Mouse (Mus musculus) kidney, embryonic 16.5 days (tissue): Measurements from ENCODE around the gene Gtf2f2. TPM values are rescaled to one million over a fixed set of nuclear protein-coding genes. Genes with fewer than 3 reads are reported as not detected.

Experiments
- ATAC-seq: fragments of 200-750 bp; cut with Nextera tagmentation; 2 replicates; pipeline ENCODE4 v1.8.0; 2017; ENCODE audit warnings: moderate TSS enrichment; ENCODE audit not compliant: low FRiP score, low TSS enrichment
- H3K27ac ChIP-seq: fragments of 300-500 bp; sonication (generic); 2 replicates; pipeline ENCODE4 v1.5.1; 2014; ENCODE audit warnings: low read length
- H3K27me3 ChIP-seq: fragments of 300-500 bp; sonication (generic); 2 replicates; pipeline ENCODE4 v1.6.1; 2014; ENCODE audit warnings: low read length, control low read depth, mixed read lengths; ENCODE audit not compliant: insufficient read depth
- H3K36me3 ChIP-seq: fragments of 300-500 bp; sonication (generic); 2 replicates; pipeline ENCODE4 v1.6.1; 2014; ENCODE audit warnings: low read length, control low read depth, mixed read lengths; ENCODE audit not compliant: insufficient read depth
- H3K4me1 ChIP-seq: fragments of 300-500 bp; sonication (generic); 2 replicates; pipeline ENCODE4 v1.6.1; 2014; ENCODE audit warnings: low read length, control low read depth, mixed read lengths; ENCODE audit not compliant: insufficient read depth
- H3K4me2 ChIP-seq: fragments of 300-500 bp; sonication (generic); replicated peaks from 2 replicates; pipeline ENCODE4 v1.6.1; 2014; ENCODE audit warnings: low read depth, low read length
- H3K4me3 ChIP-seq: fragments of 300-500 bp; sonication (generic); 2 replicates; pipeline ENCODE4 v1.5.1; 2014; ENCODE audit warnings: mild to moderate bottlenecking, low read length
- H3K9ac ChIP-seq: fragments of 300-500 bp; sonication (generic); replicated peaks from 2 replicates; pipeline ENCODE4 v1.6.1; 2014; ENCODE audit warnings: low read length
- H3K9me3 ChIP-seq: fragments of 300-500 bp; sonication (generic); 2 replicates; pipeline ENCODE4 v1.6.1; 2016; ENCODE audit warnings: low read length, control low read depth
- WGBS: fragments of 180-500 bp; shearing (Covaris S2); extraction: QIAGEN DNeasy Blood & Tissue Kit; methylation state at CpG from one replicate; pipeline ENCODE4 v1.1.7; 2014; 5-methylcytosine and 5-hydroxymethylcytosine counted together
- polyA plus RNA-seq: library from polyadenylated mRNA; unstranded; fragments of >200 nt; fragmentation: Nextera tagmentation; extraction: Ambion mirVana; gene quantifications from 2 replicates; pipeline ENCODE4 v1.2.1, GENCODE M21; 2015

Gene Gtf2f2
- polyA plus RNA-seq, 1 experiment from 2014 or later = 35.1 TPM

DNA sequence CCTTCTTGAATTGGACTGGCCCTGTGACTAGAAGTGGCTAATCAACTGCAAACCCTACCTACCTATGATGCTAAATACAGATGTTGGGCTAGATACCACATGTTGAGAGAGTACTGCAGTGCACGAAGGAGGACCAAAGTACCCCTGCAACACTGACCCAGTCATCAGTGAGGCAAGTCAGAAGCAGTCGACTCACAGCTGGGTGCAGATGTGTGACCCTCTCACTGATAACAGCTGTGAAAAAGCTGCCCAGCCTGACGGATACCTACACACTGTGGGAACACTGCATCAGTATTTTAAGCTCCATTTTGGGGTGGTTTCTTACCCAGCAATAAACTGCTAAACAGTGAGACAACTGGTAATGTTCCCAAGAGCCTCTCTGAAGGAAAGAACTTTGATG is 34.6 kb downstream of the Gtf2f2 start:
- Histone ChIP-seq H3K9me3 (no peaks in the 10 kb centered on the region), H3K4me2 (no peak overlapping the region), H3K4me1 (no peaks in the 10 kb centered on the region), H3K27me3 (no peaks in the 10 kb centered on the region), H3K4me3 (no peak overlapping the region), H3K36me3 (no peaks in the 10 kb centered on the region), H3K9ac (no peak overlapping the region), H3K27ac (no peak overlapping the region)
- WGBS = 64% methylated on average over 3 of the region's 3 CpGs
- no peak for ATAC-seq

DNA sequence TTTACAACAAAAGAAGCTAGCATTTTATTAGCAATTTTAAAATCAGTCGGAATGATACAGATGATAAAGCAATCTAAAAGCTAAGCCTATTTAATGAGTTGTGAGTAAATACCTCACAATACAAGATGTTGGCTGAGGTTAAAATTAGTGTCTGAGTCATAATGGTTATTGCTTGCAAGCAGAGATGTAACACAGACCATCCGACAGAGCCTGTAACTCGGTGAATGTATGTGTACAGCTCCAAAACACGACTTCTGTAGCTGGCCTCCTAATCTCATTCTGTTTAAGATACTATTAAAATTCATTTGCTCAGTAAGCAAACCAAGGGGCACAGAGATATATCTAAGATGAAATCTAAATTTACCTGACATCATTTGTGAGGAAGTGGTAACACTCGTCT is 43.4 kb downstream of the Gtf2f2 start:
- Histone ChIP-seq H3K4me1 (no peaks in the 10 kb centered on the region), H3K27ac (no peak overlapping the region), H3K4me3 (no peak overlapping the region), H3K27me3 (no peaks in the 10 kb centered on the region), H3K4me2 (no peak overlapping the region), H3K9ac (no peak overlapping the region), H3K36me3 (no peaks in the 10 kb centered on the region), H3K9me3 (no peaks in the 10 kb centered on the region)
- ATAC-seq = no peak
- 79% methylated on average over 5 of the region's 5 CpGs for WGBS

DNA sequence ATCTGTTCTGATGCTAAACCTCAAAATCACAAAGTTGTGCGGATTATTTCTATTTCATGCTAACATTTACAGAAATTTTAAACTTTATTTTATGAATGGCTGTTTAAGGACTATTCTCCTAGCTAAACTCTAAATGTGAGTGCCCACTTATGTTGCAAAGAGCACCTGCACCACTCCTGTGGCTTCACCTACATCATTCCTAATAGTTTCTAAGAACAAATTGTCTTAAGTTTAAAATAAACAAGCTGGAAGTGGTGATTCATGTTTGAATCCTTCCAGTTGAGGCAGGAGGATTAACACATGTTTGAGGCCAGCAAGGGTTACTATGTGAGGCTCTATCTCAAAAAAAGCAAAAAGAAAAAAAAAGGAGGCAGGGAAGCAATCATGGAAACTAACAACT is 46.2 kb downstream of the Gtf2f2 start:
- Histone ChIP-seq H3K36me3 (no peaks in the 10 kb centered on the region), H3K9me3 (no peaks in the 10 kb centered on the region), H3K4me1 (no peaks in the 10 kb centered on the region), H3K9ac (no peak overlapping the region), H3K27me3 (no peaks in the 10 kb centered on the region), H3K4me3 (no peak overlapping the region), H3K27ac (no peak overlapping the region), H3K4me2 (no peak overlapping the region)
- WGBS = 96% methylated on average over 1 of the region's 1 CpGs
- ATAC-seq = no peak

GRCm38 (mm10) chr14:75964000-75964399 is 46.7 kb downstream of the Gtf2f2 start:
- no peak for ATAC-seq

GRCm38 (mm10) chr14:75963215-75963614 is 47.5 kb downstream of the Gtf2f2 start:
- WGBS = 60% methylated on average over 5 of the region's 5 CpGs
- no peak for ATAC-seq

More at GRCm38 (mm10) chr14:75964000-75964399, 46.7 kb downstream of the Gtf2f2 start:
- Histone ChIP-seq H3K9me3 (no peaks in the 10 kb centered on the region), H3K4me3 (no peak overlapping the region), H3K4me2 (no peak overlapping the region), H3K27ac (no peak overlapping the region), H3K36me3 (no peaks in the 10 kb centered on the region), H3K27me3 (no peaks in the 10 kb centered on the region), H3K4me1 (no peaks in the 10 kb centered on the region), H3K9ac (no peak overlapping the region)
- WGBS = 75% methylated on average over 5 of the region's 5 CpGs

GRCm38 (mm10) chr14:75962250-75962649 is 48.4 kb downstream of the Gtf2f2 start:
- Histone ChIP-seq H3K4me3 (no peak overlapping the region), H3K4me2 (no peak overlapping the region), H3K27ac (no peak overlapping the region), H3K9ac (no peak overlapping the region), H3K27me3 (no peaks in the 10 kb centered on the region), H3K4me1 (no peaks in the 10 kb centered on the region), H3K9me3 (no peaks in the 10 kb centered on the region), H3K36me3 (no peaks in the 10 kb centered on the region)
- no peak for ATAC-seq
- 87% methylated on average over 9 of the region's 9 CpGs for WGBS

More at GRCm38 (mm10) chr14:75963215-75963614, 47.5 kb downstream of the Gtf2f2 start:
- H3K9me3 ChIP-seq = no peaks in the 10 kb centered on the region
- no peaks in the 10 kb centered on the region for H3K27me3 ChIP-seq
- no peaks in the 10 kb centered on the region for H3K4me1 ChIP-seq
- H3K4me2 ChIP-seq = no peak overlapping the region
- H3K9ac ChIP-seq = no peak overlapping the region
- no peak overlapping the region for H3K4me3 ChIP-seq
- no peak overlapping the region for H3K27ac ChIP-seq
- H3K36me3 ChIP-seq = no peaks in the 10 kb centered on the region

- H3K4me2 ChIP-seq = no peak within 1 kb of the TSS
Observed at GRCm38 (mm10) chr14:75954766-75955165, 55.9 kb downstream of the Gtf2f2 start, which contains the start of gene Kctd4. Kctd4 (plus strand) TSS chr14:75955009.

GRCm38 (mm10) chr14:75953011-75953410 is 57.7 kb downstream of the Gtf2f2 start:
- no peaks in the 10 kb centered on the region for H3K9me3 ChIP-seq
- H3K4me2 ChIP-seq = no peak overlapping the region
- 62% methylated on average over 2 of the region's 2 CpGs for WGBS
- no peak overlapping the region for H3K27ac ChIP-seq
- no peaks in the 10 kb centered on the region for H3K27me3 ChIP-seq
- no peaks in the 10 kb centered on the region for H3K36me3 ChIP-seq
- H3K4me1 ChIP-seq = no peaks in the 10 kb centered on the region
- H3K4me3 ChIP-seq = no peak overlapping the region
- ATAC-seq = no peak
- no peak overlapping the region for H3K9ac ChIP-seq

More at GRCm38 (mm10) chr14:75954766-75955165, 55.9 kb downstream of the Gtf2f2 start, which contains the start of gene Kctd4:
- Histone ChIP-seq H3K27ac (no peak within 1 kb of the TSS), H3K27me3 (no peaks in the 10 kb centered on the region), H3K36me3 (no peaks in the 10 kb centered on the region), H3K9me3 (no peaks in the 10 kb centered on the region), H3K9ac (no peak within 1 kb of the TSS), H3K4me1 (no peaks in the 10 kb centered on the region), H3K4me3 (no peak within 1 kb of the TSS)
- ATAC-seq = no peak
- 85% methylated on average over 7 of the region's 7 CpGs for WGBS

GRCm38 (mm10) chr14:75947674-75948073 is 63.0 kb downstream of the Gtf2f2 start:
- ATAC-seq = no peak
- Histone ChIP-seq H3K9me3 (no peaks in the 10 kb centered on the region), H3K27me3 (no peaks in the 10 kb centered on the region), H3K4me2 (no peak overlapping the region), H3K9ac (no peak overlapping the region), H3K4me1 (no peaks in the 10 kb centered on the region), H3K4me3 (no peak overlapping the region), H3K27ac (no peak overlapping the region), H3K36me3 (no peaks in the 10 kb centered on the region)
- WGBS = 62% methylated on average over 3 of the region's 3 CpGs

DNA sequence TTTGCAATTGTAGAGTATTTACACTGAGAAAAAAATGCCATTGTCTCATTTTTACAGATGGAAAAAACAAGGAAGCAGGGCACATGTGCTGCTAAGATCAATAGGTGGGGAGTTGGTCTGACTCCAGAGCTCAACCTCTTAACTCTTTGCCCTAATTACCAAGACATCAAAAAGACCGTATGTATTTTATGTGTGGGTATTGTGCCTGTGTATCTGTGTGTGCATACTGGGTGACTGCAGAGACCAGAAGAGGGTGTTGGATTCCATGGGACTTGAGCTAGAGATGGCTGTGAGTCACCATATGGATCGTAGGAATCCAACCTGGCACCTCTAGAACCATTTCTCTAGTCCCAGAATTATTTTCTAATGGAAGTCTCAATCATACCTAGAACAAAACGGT is 68.3 kb downstream of the Gtf2f2 start:
- WGBS = 90% methylated on average over 3 of the region's 3 CpGs
- H3K4me2 ChIP-seq = no peak overlapping the region
- no peaks in the 10 kb centered on the region for H3K9me3 ChIP-seq
- H3K27me3 ChIP-seq = no peaks in the 10 kb centered on the region
- no peak overlapping the region for H3K9ac ChIP-seq
- H3K36me3 ChIP-seq = no peaks in the 10 kb centered on the region
- no peak for ATAC-seq
- H3K4me3 ChIP-seq = no peak overlapping the region
- H3K27ac ChIP-seq = no peak overlapping the region
- H3K4me1 ChIP-seq = peaks cover 3% of the 10 kb centered on the region; the same call in 1 of the 2 replicates
